Mouse (Mus musculus) common myeloid progenitor, adult 5-6 weeks (primary cell): Measurements from ENCODE around the gene Cma1. TPM values are rescaled to one million over a fixed set of nuclear protein-coding genes. Genes with fewer than 3 reads are reported as not detected.

Experiments used
- ATAC-seq: replicated peaks from 2 replicates; pipeline ENCODE4 v1.8.0; 2016; ENCODE audit warnings: low read depth, mild to moderate bottlenecking, moderate TSS enrichment, inconsistent platforms; ENCODE audit not compliant: poor library complexity, severe bottlenecking
- total RNA-seq: library from RNA; stranded (forward); fragments of 200-1000, 187-1606 nt; gene quantifications from 2 replicates; pipeline ENCODE4 v1.2.3, GENCODE M21; 2017

The Cma1 gene
- total RNA-seq, 1 experiment from 2014 or later, result not detected

DNA sequence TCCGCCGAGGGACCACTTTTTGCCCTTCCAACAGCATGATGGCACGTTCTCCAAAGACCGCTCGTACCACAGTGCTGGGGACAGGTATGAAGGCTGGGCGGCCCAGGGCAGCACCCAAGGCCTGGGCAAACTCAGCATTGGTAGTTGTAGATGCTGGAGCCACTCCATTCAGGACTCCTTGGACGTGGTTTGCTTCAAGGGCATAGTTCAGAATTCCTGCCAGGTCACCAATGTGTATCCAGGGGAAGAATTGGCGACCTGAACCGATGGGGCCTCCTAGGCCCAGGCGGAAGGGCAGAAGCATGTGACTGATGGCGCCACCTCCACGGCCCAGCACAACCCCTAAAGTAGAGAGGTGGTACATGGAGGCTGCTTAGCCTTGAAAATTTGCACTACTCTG lies 46.8 kb downstream of the Cma1 start:
- no peak for ATAC-seq

Other genes starting within 250 kb of the Cma1 start
- 1.9 and 2.8 TPM in 2 replicates for gene Tgm1, start 230.7 kb downstream of the Cma1 start, total RNA-seq
- 11.6 and 15.0 TPM in 2 replicates for gene Rabggta, start 222.4 kb downstream of the Cma1 start, total RNA-seq
- gene Dhrs1, start 199.0 kb downstream of the Cma1 start, total RNA-seq, result 8.3 and 23.9 TPM in 2 replicates
- 21.4 and 22.7 TPM in 2 replicates for gene Nop9, start 199.0 kb downstream of the Cma1 start, total RNA-seq
- 0.14 and 1.1 TPM in 2 replicates for gene Cideb, start 186.2 kb downstream of the Cma1 start, total RNA-seq
- gene Ltb4r2, start 183.2 kb downstream of the Cma1 start, total RNA-seq, result 0.46 and 0.49 TPM in 2 replicates
- gene Ltb4r1, start 178.7 kb downstream of the Cma1 start, total RNA-seq, result 1.5 and 6.3 TPM in 2 replicates
- gene Adcy4, start 160.6 kb downstream of the Cma1 start, total RNA-seq, result not detected in 2 replicates
- gene Ripk3, start 155.8 kb downstream of the Cma1 start, total RNA-seq, result 33.0 and 43.3 TPM in 2 replicates
- gene Nfatc4, start 121.5 kb downstream of the Cma1 start, total RNA-seq, result not detected in 2 replicates
- 5.9 and 6.5 TPM in 2 replicates for gene Nynrin, start 90.7 kb downstream of the Cma1 start, total RNA-seq
- gene Cbln3, start 60.3 kb downstream of the Cma1 start, total RNA-seq, result not detected in 2 replicates
- gene Khnyn, start 59.7 kb downstream of the Cma1 start, total RNA-seq, result 17.4 and 20.9 TPM in 2 replicates
- gene Sdr39u1, start 44.4 kb downstream of the Cma1 start, total RNA-seq, result 7.8 and 11.8 TPM in 2 replicates
- gene Cma2, start 6.3 kb upstream of the Cma1 start, total RNA-seq, result not detected in 2 replicates
- not detected in 2 replicates for gene Mcpt1, start 73.3 kb upstream of the Cma1 start, total RNA-seq
- not detected in 2 replicates for gene Mcpt9, start 85.8 kb upstream of the Cma1 start, total RNA-seq
- gene Mcpt2, start 97.4 kb upstream of the Cma1 start, total RNA-seq, result not detected in 2 replicates
- gene Mcpt4, start 117.6 kb upstream of the Cma1 start, total RNA-seq, result not detected in 2 replicates
- gene Mcpt8, start 140.6 kb upstream of the Cma1 start, total RNA-seq, result 14.9 and 21.7 TPM in 2 replicates
- 450 and 522 TPM in 2 replicates for gene Ctsg, start 157.9 kb upstream of the Cma1 start, total RNA-seq
- gene Gzme, start 175.9 kb upstream of the Cma1 start, total RNA-seq, result not detected in 2 replicates
- gene Gzmd, start 187.9 kb upstream of the Cma1 start, total RNA-seq, result not detected in 2 replicates
- not detected in 2 replicates for gene Gzmg, start 214.9 kb upstream of the Cma1 start, total RNA-seq
- gene Gzmn, start 229.9 kb upstream of the Cma1 start, total RNA-seq, result not detected in 2 replicates